Mouse (Mus musculus): ENCODE measurements around the gene Fam129c.

Gene Fam129c

GRCm38 (mm10) chr8:71610822-71611651 is 13.6 kb downstream of the Fam129c start, which contains the start of gene Colgalt1:
Gene Colgalt1 (plus strand): TSS chr8:71610998.
- peak; percentile 97 for DNase-seq (ENCODE audit: low read depth)

- no peak for DNase-seq (ENCODE audit: low read depth)
Observed at GRCm38 (mm10) chr8:71612141-71612540, 14.7 kb downstream of the Fam129c start.

- no peak for DNase-seq (ENCODE audit: low read depth)
Observed at GRCm38 (mm10) chr8:71613418-71613817, 16.0 kb downstream of the Fam129c start.

DNA sequence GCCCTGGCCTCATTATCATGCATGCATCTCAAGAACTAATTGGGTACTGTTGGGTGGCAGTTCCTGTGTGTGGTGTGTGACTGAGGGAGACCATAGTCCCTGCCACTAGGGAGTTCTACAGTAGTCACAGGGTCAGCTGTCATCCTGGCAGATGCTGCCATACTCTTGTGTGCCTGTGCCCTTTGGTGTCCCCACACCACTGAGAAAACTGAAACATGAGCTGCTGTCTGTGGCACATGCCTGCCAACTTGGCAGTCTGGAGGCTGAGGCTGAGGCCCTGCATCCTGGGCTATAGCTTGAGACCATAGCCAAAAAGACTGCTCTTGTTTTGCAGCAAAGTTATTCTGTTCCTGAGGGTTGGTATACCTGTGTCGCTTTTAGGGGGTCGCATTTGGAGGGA is 22.3 kb downstream of the Fam129c start:
- no peak for DNase-seq (ENCODE audit: low read depth)

DNA sequence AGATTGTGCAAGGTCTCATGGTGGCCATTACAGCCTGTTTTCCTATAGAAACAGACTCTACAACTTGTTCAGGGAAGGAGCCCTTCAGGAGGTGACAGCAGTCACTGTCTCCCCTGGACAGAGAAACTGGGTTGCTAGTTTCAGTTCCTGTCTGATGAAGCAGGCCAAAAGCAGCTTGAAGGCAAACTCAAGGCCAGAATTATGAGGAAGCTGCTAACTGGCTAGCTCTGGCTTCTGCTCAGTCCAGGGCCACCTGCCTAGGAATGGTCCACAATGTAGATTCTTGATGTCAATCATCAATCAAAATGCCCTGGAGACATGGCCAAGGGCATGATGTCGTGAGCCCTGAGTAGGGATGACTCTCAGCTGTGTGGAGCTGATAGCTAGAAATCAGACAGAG is 27.6 kb downstream of the Fam129c start:
- no peak for DNase-seq (ENCODE audit: low read depth)

DNA sequence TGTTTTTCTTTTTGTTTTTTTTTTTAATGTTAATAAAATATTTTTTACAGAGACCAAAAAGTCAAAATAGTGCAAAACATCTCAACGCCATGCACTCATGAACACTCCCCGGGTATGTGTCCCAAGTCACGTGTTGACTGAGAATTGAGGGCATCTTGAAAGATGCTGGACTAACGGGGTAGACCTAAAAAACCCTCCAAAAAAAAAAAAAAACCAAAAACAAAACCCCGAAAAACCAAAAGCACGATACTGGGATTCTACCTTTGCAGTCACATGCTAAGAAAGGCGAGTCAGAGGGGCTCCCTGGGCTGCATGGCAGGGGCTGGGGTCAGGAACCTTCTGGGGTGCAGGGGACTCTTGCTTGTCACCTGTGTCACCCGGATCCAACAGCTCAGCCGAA is 29.3 kb downstream of the Fam129c start:
- DNase-seq (ENCODE audit: low read depth): no peak

DNA sequence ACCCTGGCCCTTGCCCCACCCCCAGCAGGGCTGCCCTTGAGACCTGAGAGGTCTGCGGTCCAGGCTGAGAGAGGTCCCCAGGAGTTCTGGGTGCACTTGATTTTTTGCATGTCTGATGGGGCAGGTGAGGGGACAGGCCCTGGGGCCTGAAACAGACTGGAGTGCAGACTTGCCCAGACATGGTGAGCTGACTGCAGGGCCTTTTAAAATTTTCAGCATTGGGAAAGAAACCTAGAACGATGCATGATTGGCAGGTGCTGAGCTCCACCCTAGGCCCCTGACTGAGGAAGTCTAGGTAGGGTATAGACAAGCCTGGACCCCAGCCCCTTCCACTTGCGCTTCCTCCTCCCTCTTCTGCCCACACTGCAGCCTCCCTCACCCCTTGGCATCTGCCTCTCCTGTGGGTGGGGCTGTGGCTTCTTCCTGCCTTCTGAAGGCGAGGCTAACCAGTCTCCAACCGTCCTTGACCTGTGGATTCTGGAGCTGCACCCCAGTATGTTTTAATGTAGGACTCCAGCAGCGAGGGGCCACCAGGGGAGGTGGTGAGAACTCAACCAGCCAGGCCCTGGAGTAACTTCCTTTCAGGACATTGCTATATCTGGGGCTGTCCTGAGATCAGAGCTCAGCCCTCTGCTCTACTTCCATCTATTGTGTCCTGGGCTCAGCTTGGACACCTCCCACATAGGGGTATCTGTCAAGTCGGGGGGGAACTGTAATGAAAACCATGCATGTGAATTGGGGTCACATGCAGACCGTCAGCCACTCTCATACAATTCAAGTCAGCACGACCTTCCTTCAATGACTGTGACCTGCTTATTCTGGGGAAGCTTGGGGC is 30.0 kb downstream of the Fam129c start:
- DNase-seq (ENCODE audit: low read depth): no peak

- no peak for DNase-seq (ENCODE audit: low read depth)
Observed at GRCm38 (mm10) chr8:71628396-71629095, 31.1 kb downstream of the Fam129c start.

DNA sequence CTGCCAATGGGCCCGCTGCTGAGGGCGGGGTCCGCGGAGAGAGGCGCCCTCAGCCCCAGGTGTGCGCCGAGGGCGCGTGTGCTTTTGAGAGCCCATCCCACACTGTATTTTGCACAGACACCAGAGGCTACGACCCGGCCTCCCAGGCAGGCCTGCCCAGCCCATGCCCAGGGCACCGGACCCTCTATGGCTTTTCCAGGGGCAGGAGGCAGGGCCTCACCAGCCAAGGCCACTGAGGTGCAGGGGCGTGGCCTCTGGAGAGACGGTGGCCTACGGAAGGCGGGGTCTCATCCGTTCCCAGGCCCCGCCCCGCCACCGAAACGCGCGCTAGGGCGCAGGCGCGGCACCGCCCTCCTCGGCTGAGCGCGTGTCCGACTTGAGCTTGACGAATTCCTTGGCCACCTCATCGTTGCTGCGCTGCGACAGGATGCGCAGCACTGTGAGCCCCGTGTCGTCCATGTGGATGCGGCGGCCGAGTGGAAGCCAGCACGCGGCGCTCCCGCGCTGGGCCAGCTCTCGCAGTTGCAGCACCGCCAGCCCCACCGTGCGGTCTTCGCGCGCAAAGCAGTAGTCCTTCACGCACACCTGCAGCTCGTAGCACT is 31.7 kb downstream of the Fam129c start:
- DNase-seq (ENCODE audit: low read depth): peak; percentile 65

- DNase-seq (ENCODE audit: low read depth): no peak
Observed at GRCm38 (mm10) chr8:71629781-71630212, 32.3 kb downstream of the Fam129c start.

DNA sequence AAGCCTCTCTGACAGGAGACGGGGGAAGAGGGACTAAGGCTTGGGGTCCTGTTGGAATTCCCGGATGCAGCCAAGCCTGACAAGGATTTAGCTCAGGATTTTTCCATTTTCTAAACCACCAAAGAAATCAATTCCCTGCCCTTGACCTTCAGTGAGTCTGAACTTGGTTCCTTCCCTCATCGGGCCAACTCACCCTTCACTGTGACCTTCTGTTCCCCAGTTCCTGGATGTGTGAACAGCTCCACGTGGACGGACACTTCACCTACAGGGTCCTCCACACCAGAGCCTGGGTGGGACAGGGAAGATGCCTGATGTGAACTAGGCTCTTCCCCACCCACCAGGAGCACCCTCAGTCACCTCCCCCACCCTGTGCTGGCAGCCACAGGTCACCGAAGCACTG is 33.3 kb downstream of the Fam129c start:
- no peak for DNase-seq (ENCODE audit: low read depth)

DNA sequence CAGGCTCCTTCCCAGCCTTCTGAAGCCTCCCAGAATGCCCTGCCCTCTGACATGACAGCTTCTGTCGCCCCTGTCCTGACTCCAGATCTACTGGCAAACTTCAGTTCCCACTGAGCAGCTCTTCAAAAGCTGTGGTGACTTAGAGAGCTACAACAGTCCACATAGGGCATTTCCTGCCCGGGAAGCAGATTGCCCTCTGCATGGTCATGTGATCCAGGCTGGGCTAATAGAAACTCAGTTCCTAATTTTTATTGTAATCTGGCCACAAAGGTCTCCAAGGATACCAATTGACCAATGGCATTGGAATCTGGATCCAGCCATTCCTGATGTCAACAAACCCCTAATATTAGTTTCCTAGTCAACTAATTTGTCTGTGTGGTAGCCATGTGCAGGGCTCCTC is 34.4 kb downstream of the Fam129c start:
- DNase-seq (ENCODE audit: low read depth): no peak

DNA sequence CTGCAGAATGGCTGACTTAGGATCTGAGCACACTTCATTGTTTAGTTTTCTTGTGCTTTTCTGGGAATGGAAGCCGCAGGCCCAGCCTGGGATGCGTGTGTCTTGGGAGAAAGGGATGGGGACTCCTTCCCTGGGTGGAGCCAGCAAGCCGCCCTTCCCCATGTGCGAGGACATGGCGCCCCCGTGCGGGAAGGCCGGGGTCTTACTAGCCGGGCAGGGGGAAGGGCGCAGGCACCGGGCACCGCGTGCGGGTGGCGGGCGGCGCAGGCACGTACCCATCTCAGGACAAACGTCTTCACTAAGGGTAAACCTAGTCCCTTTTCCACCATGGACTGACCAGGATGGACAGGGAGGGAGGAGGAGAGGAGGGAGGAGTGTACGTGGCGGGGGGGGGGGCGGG is 35.7 kb downstream of the Fam129c start:
- no peak for DNase-seq (ENCODE audit: low read depth)

GRCm38 (mm10) chr8:71633981-71634667 is 36.7 kb downstream of the Fam129c start:
- DNase-seq (ENCODE audit: low read depth): no peak

- DNase-seq (ENCODE audit: low read depth): no peak
Observed at GRCm38 (mm10) chr8:71637149-71638095, 40.0 kb downstream of the Fam129c start.

DNA sequence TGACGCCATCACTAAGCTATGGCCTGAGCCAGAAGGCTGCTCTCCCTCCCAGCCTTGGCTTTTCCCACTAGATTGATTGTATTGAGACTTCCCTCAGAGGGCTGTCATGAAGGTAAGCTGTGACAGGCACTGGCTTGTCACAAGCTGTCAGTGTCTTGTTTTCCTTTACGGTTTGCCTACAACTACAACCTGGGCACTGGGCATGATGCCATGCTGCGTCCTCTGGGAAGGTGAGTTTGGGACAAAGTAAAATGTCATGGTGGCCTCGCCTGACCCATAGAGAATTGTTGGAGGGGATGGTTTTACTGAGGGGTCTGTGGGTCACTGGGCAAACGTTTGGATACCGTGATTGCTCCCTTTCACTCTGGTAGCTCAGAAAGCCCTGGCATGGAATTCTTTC is 40.9 kb downstream of the Fam129c start:
- no peak for DNase-seq (ENCODE audit: low read depth)

GRCm38 (mm10) chr8:71639318-71639717 is 41.9 kb downstream of the Fam129c start:
- DNase-seq (ENCODE audit: low read depth): no peak

DNA sequence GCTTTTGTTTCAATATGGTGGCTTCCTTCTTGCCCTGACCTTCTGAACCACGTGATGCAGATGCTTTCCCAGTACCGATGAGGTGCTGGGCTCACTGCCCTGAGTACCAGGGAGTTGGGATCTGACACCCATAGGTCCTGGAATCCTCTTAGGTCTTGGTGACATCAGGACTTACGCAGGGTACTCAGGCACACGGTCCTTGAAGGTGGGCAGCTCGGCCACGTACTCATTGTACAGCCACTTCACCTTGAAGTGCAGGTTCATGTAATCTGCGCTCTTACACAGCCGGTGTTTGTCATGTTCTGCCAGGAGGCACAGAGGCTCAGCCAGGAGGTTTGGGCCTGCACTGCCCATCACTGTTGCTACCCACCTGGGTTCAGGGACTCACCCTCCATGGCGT is 48.1 kb downstream of the Fam129c start:
- DNase-seq (ENCODE audit: low read depth): no peak

DNA sequence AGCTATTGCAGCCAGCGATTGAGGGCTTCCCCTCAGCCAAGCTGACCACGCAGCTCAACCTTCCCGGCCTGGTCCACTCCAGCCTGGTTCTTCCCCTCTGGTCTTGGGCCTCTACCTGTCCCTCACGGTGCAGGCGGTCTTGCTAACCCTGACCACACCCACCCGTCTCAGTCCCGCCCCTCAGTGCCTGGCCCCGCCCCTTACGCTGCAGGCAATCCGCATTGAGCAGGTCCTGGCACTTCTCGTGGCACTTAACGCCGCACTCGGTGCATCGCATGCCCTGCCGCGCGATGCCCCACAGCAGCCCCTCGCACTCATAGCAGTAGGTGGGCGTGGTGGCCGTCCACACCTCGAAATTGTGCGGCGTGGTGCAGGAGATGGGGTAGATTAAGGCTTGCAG is 57.2 kb downstream of the Fam129c start:
- no peak for DNase-seq (ENCODE audit: low read depth)
